Mouse (Mus musculus): Measurements from ENCODE around the gene Taf9. TPM values are rescaled to one million over a fixed set of nuclear protein-coding genes. Genes with fewer than 3 reads are reported as not detected.

Gene Taf9
- total and polyA plus RNA-seq, 2 experiments: 0.67 to 2.5 TPM

DNA sequence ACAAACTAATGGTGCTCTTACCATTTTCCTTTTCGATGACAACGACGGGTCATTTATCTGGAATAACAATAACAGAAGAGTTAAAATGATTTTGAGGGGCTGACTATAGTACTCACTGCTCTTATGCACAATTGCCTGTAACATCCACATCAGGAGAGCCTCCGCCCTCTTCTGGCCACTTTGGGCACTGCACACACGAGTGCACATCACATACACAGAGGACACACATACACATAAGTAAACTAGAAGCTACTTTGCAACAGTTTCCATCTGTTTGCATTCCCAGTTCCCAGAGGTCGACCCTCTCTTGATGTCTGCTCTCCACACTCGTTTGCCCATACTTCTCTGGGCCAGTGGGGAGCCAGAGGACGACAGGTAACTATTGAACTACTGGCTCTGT is 43.6 kb upstream of the Taf9 start:
- no peak overlapping the region for H3K27ac ChIP-seq (replicated peaks; ENCODE audit: insufficient read depth, low read depth, low read length)
- H3K27me3 ChIP-seq (ENCODE audit: control insufficient read depth, insufficient read depth, low read length): no peaks in the 10 kb centered on the region
- no peak for TF ChIP-seq POLR2A (IDR thresholded peaks at IDR 0.05; ENCODE audit: extremely low read depth, insufficient read depth, low read length)
- TF ChIP-seq CTCF (IDR thresholded peaks at IDR 0.05; ENCODE audit: low read depth, low read length): peak; percentile 14; the same call in 1 of the 2 replicates
- H3K4me3 ChIP-seq (ENCODE audit: insufficient read depth, low read depth, low read length): no peak overlapping the region
- peaks cover 7% of the 10 kb centered on the region; the same call in 1 of the 2 replicates for H3K36me3 ChIP-seq (ENCODE audit: control insufficient read depth, insufficient read depth, low read length)
- WGBS: 87% methylated on average over 8 of the region's 8 CpGs
- peaks cover 21% of the 10 kb centered on the region for H3K4me1 ChIP-seq (ENCODE audit: control insufficient read depth, insufficient read depth, low read length)
- no peak for DNase-seq (ENCODE audit: extremely low read depth, low read depth, low spot score)
- H3K9ac ChIP-seq (ENCODE audit: low read depth, low read length): no peak overlapping the region
- H3K79me2 ChIP-seq (ENCODE audit: control insufficient read depth, insufficient read depth, low read length): peaks cover 13% of the 10 kb centered on the region; the same call in 1 of the 2 replicates

GRCm38 (mm10) chr13:100611266-100611665 is 40.1 kb upstream of the Taf9 start:
- H3K36me3 ChIP-seq (ENCODE audit: control insufficient read depth, insufficient read depth, low read length): peaks cover 7% of the 10 kb centered on the region; the same call in 1 of the 2 replicates
- peaks cover 22% of the 10 kb centered on the region; the same call in 1 of the 2 replicates for H3K79me2 ChIP-seq (ENCODE audit: control insufficient read depth, insufficient read depth, low read length)
- H3K27ac ChIP-seq (replicated peaks; ENCODE audit: insufficient read depth, low read depth, low read length): no peak overlapping the region
- H3K27me3 ChIP-seq (ENCODE audit: control insufficient read depth, insufficient read depth, low read length): no peaks in the 10 kb centered on the region
- 90% methylated on average over 13 of the region's 13 CpGs for whole genome bisulfite sequencing
- no peak for DNase-seq (ENCODE audit: extremely low read depth, low read depth, low spot score)
- no peak for TF ChIP-seq POLR2A (IDR thresholded peaks at IDR 0.05; ENCODE audit: extremely low read depth, insufficient read depth, low read length)
- peaks cover 8% of the 10 kb centered on the region for H3K4me1 ChIP-seq (ENCODE audit: control insufficient read depth, insufficient read depth, low read length)
- no peak overlapping the region for H3K4me3 ChIP-seq (ENCODE audit: insufficient read depth, low read depth, low read length)
- no peak overlapping the region for H3K9ac ChIP-seq (ENCODE audit: low read depth, low read length)

- Histone ChIP-seq H3K27me3 (ENCODE audit: control insufficient read depth, insufficient read depth, low read length) (no peaks in the 10 kb centered on the region), H3K9ac (ENCODE audit: low read depth, low read length) (no peak overlapping the region), H3K4me3 (ENCODE audit: insufficient read depth, low read depth, low read length) (no peak overlapping the region), H3K27ac (replicated peaks; ENCODE audit: insufficient read depth, low read depth, low read length) (no peak overlapping the region), H3K4me1 (ENCODE audit: control insufficient read depth, insufficient read depth, low read length) (peaks cover under 1% of the 10 kb centered on the region; the same call in 1 of the 2 replicates), H3K36me3 (ENCODE audit: control insufficient read depth, insufficient read depth, low read length) (peaks cover 7% of the 10 kb centered on the region; the same call in 1 of the 2 replicates), H3K79me2 (ENCODE audit: control insufficient read depth, insufficient read depth, low read length) (peaks cover 22% of the 10 kb centered on the region; the same call in 1 of the 2 replicates)
- WGBS: 94% methylated on average over 10 of the region's 10 CpGs
- TF ChIP-seq CTCF (IDR thresholded peaks at IDR 0.05; ENCODE audit: low read depth, low read length): no peak
- TF ChIP-seq POLR2A (IDR thresholded peaks at IDR 0.05; ENCODE audit: extremely low read depth, insufficient read depth, low read length): no peak
- DNase-seq (ENCODE audit: extremely low read depth, low read depth, low spot score): no peak
These were observed 39.1 kb upstream of the Taf9 start for GRCm38 (mm10) chr13:100612251-100612650.

DNA sequence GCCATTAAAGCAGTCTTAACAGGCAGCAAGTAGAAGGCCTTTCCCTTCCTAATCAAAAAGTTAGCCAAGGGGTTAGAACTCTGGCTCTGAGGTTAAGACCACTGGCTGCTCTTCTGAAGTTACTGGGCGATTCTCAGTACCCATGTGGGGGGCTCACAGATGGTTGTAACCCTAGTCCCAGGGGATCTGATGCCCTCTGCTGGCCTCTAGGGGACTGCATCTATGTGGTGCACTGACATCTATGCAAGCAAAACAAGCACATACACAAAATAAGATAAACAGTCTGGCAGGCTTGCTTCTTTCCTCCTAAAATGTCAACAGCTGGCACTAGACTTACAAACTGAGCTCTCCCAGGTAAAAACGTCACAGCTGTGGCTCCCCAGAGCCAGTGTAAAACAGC is 38.5 kb upstream of the Taf9 start:
- WGBS: 46% methylated on average over 2 of the region's 2 CpGs
- Histone ChIP-seq H3K36me3 (ENCODE audit: control insufficient read depth, insufficient read depth, low read length) (peaks cover 10% of the 10 kb centered on the region; the same call in 1 of the 2 replicates), H3K27me3 (ENCODE audit: control insufficient read depth, insufficient read depth, low read length) (no peaks in the 10 kb centered on the region), H3K27ac (replicated peaks; ENCODE audit: insufficient read depth, low read depth, low read length) (no peak overlapping the region), H3K4me1 (ENCODE audit: control insufficient read depth, insufficient read depth, low read length) (no peaks in the 10 kb centered on the region), H3K4me3 (ENCODE audit: insufficient read depth, low read depth, low read length) (no peak overlapping the region), H3K79me2 (ENCODE audit: control insufficient read depth, insufficient read depth, low read length) (peaks cover 22% of the 10 kb centered on the region; the same call in 1 of the 2 replicates), H3K9ac (ENCODE audit: low read depth, low read length) (no peak overlapping the region)
- DNase-seq (ENCODE audit: extremely low read depth, low read depth, low spot score): no peak
- TF ChIP-seq CTCF (IDR thresholded peaks at IDR 0.05; ENCODE audit: low read depth, low read length) (peak; percentile 53), POLR2A (IDR thresholded peaks at IDR 0.05; ENCODE audit: extremely low read depth, insufficient read depth, low read length) (no peak)

- 12% methylated on average over 69 of the region's 77 CpGs for WGBS
- H3K9ac ChIP-seq (ENCODE audit: low read depth, low read length): peak within 1 kb of the TSS; percentile 76
- no peaks in the 10 kb centered on the region for H3K27me3 ChIP-seq (ENCODE audit: control insufficient read depth, insufficient read depth, low read length)
- peaks cover 19% of the 10 kb centered on the region; the same call in 1 of the 2 replicates for H3K79me2 ChIP-seq (ENCODE audit: control insufficient read depth, insufficient read depth, low read length)
- H3K27ac ChIP-seq (replicated peaks; ENCODE audit: insufficient read depth, low read depth, low read length): peak within 1 kb of the TSS; percentile 74
- DNase-seq (ENCODE audit: extremely low read depth, low read depth, low spot score): peak; percentile 40
- peak within 1 kb of the TSS; percentile 76 for H3K4me3 ChIP-seq (ENCODE audit: insufficient read depth, low read depth, low read length)
- no peaks in the 10 kb centered on the region for H3K4me1 ChIP-seq (ENCODE audit: control insufficient read depth, insufficient read depth, low read length)
- peaks cover 17% of the 10 kb centered on the region; the same call in 1 of the 2 replicates for H3K36me3 ChIP-seq (ENCODE audit: control insufficient read depth, insufficient read depth, low read length)
- TF ChIP-seq POLR2A (IDR thresholded peaks at IDR 0.05; ENCODE audit: extremely low read depth, insufficient read depth, low read length) (no peak), CTCF (IDR thresholded peaks at IDR 0.05; ENCODE audit: low read depth, low read length) (peak; percentile 43)
These were observed 34.9 kb upstream of the Taf9 start, which contains the start of gene Marveld2 for GRCm38 (mm10) chr13:100616181-100617087. Gene Marveld2, minus strand, starts transcription at chr13:100616971.
